Mouse (Mus musculus): Measurements from ENCODE around the gene Kcnn4. TPM values are rescaled to one million over a fixed set of nuclear protein-coding genes. Genes with fewer than 3 reads are reported as not detected.

Kcnn4 gene
- polyA plus RNA-seq, 1 experiment from 2014 or later, result 3.2 TPM

DNA sequence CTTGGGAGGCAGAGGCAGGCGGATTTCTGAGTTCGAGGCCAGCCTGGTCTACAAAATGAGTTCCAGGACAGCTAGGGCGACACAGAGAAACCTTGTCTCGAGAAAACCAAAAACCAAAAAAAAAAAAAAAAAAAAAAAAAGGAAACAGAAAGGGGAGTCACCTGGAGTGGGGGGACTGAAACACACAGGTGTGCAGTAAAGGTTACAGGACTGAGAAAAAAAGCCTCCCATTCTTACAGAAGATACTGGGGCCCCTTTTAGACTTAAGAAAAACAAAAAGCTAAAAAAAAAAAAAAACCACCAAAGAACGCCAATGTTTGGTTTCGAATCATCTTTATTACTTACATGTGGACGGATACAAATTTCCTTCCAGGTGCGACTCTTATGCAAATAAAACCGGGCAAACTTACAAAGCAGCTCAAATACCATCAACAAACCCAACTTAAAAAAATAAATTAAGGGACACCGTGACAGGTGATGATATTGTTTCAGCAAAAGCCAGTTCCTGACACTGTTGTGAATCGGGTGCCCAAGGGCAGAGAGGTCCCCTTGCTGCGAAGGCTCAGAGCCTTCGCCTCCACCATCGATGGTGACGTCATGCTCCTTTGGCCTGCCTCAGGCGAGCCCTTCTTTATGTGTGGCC, 12.8 kb downstream of the Kcnn4 start:
- Histone ChIP-seq H3K27me3 (ENCODE audit: control insufficient read depth, insufficient read depth, low read depth, low read length) (no peaks in the 10 kb centered on the region), H3K36me3 (ENCODE audit: control insufficient read depth, insufficient read depth, low read length) (no peaks in the 10 kb centered on the region), H3K4me3 (ENCODE audit: low read length) (no peak overlapping the region), H3K9ac (ENCODE audit: low read length) (no peak overlapping the region), H3K9me3 (ENCODE audit: control insufficient read depth, low read length) (no peaks in the 10 kb centered on the region), H3K4me2 (ENCODE audit: low read depth, low read length) (no peak overlapping the region), H3K4me1 (replicated peaks; ENCODE audit: control insufficient read depth, insufficient read depth, low read length) (no peaks in the 10 kb centered on the region), H3K27ac (ENCODE audit: low read length) (no peak overlapping the region)
- no peak for ATAC-seq (ENCODE audit: low read depth)
- 62% methylated on average over 16 of the region's 16 CpGs for WGBS

DNA sequence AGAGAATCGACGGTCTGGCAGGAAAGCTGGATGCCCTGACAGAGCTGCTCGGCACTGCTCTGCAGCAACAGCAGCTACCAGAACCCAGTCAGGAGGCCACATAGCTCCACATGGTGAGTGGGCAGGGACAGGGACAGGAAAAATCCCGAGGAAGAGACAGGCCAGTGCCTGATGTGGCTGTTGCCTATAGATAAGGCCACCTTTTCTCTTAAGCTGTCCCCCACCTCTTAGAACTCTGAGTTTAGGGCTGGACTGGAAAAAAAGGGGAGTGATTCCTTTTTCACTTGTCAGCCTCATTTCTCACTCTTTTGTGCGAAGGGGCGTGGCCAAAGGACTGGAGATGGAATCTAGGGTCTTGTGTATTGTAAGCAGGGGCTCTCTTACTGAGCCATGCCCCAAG, 14.0 kb downstream of the Kcnn4 start:
- no peak overlapping the region for H3K4me2 ChIP-seq (ENCODE audit: low read depth, low read length)
- H3K4me3 ChIP-seq (ENCODE audit: low read length), result no peak overlapping the region
- no peaks in the 10 kb centered on the region for H3K36me3 ChIP-seq (ENCODE audit: control insufficient read depth, insufficient read depth, low read length)
- no peaks in the 10 kb centered on the region for H3K4me1 ChIP-seq (replicated peaks; ENCODE audit: control insufficient read depth, insufficient read depth, low read length)
- no peaks in the 10 kb centered on the region for H3K27me3 ChIP-seq (ENCODE audit: control insufficient read depth, insufficient read depth, low read depth, low read length)
- no peaks in the 10 kb centered on the region for H3K9me3 ChIP-seq (ENCODE audit: control insufficient read depth, low read length)
- no peak for ATAC-seq (ENCODE audit: low read depth)
- 48% methylated on average over 6 of the region's 6 CpGs for WGBS
- H3K27ac ChIP-seq (ENCODE audit: low read length), result no peak overlapping the region
- H3K9ac ChIP-seq (ENCODE audit: low read length), result no peak overlapping the region

DNA sequence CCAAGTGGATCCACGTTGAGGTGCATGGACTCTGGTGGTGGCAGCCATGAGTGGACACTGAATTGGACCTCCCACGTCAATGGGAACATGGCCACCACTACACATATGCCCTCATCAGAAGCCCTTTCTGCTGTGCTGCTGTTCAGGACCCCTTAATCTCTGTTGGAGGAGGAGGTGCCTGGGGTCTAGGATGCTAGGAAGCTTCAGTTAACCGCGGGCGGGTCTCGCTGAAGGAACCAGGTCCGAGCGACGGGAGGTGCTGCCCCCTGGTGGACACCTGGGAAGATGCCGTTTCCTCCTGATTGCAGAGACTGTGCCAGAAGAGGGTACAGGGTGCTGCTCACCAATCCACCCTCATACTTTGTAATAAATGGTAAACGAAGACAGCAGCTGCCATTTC, 14.8 kb downstream of the Kcnn4 start:
- H3K27me3 ChIP-seq (ENCODE audit: control insufficient read depth, insufficient read depth, low read depth, low read length), result no peaks in the 10 kb centered on the region
- WGBS, result 6% methylated on average over 11 of the region's 11 CpGs
- peak; percentile 36; the same call in 1 of the 2 replicates for ATAC-seq (ENCODE audit: low read depth)
- H3K36me3 ChIP-seq (ENCODE audit: control insufficient read depth, insufficient read depth, low read length), result no peaks in the 10 kb centered on the region
- H3K27ac ChIP-seq (ENCODE audit: low read length), result no peak overlapping the region
- no peak overlapping the region for H3K4me2 ChIP-seq (ENCODE audit: low read depth, low read length)
- no peaks in the 10 kb centered on the region for H3K4me1 ChIP-seq (replicated peaks; ENCODE audit: control insufficient read depth, insufficient read depth, low read length)
- H3K4me3 ChIP-seq (ENCODE audit: low read length), result no peak overlapping the region
- H3K9me3 ChIP-seq (ENCODE audit: control insufficient read depth, low read length), result no peaks in the 10 kb centered on the region
- H3K9ac ChIP-seq (ENCODE audit: low read length), result no peak overlapping the region

DNA sequence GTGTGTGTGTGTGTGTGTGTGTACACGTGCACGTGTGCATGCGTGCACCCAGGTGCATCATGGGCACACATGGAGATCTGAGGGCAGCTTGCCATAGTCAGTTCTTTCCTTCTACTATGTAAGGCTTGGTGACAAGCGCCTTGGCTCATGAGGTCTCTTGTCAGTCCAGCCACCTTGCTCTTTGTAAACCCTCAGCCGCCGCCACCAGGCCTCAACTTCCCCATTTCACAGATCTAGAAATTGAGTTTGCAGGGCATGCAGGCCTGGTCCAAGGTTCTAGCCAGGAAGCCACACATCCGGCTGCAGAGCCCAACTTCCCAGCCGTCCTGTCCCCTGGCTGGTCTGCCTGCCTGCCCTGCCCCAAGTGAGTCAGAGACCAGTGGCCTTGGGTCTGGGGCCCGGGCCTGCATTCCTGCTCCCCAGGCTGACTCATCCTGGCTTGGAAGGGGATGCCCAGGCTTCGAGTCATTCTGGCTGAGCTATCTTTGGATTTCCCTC, 17.0 kb downstream of the Kcnn4 start:
- 69% methylated on average over 10 of the region's 10 CpGs for WGBS

DNA sequence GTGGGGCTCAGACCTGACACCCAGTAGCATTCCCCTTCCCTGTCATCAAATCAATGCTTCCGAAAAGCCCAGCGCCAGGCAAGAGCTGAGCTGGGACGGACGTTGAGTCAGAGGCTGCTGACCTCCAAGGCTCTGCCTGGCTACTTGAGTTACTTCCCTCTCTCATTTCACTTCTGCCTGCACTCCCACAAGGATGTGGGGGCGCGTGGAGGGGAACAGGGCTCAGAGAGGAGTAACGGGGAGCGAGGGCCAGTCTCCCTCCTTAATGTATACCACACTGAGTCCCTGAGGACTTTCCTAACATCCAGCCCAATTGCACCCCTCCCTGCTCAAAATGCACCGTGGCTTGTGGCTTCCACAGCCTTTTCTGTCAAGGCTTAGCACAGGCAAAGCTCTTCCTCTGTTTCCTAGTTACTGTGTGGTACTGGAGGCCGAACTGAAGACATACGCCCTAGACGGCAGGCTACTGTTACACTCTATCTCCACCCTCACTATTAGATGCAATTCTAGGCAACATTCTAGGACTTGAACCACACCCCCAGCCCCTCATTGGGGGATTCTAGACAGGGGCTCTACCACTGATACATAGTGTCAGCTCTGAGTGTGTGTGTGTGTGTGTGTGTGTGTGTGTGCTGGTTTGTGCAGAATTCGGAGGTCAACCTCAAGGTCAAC, 19.6 kb downstream of the Kcnn4 start:
- no peak for ATAC-seq (ENCODE audit: low read depth)
- Histone ChIP-seq H3K27ac (ENCODE audit: low read length) (no peak overlapping the region), H3K4me1 (replicated peaks; ENCODE audit: control insufficient read depth, insufficient read depth, low read length) (peaks cover 4% of the 10 kb centered on the region), H3K27me3 (ENCODE audit: control insufficient read depth, insufficient read depth, low read depth, low read length) (no peaks in the 10 kb centered on the region), H3K4me3 (ENCODE audit: low read length) (no peak overlapping the region), H3K9me3 (ENCODE audit: control insufficient read depth, low read length) (no peaks in the 10 kb centered on the region), H3K4me2 (ENCODE audit: low read depth, low read length) (no peak overlapping the region), H3K9ac (ENCODE audit: low read length) (no peak overlapping the region), H3K36me3 (ENCODE audit: control insufficient read depth, insufficient read depth, low read length) (no peaks in the 10 kb centered on the region)
- 60% methylated on average over 13 of the region's 13 CpGs for WGBS

More for the DNA sequence above, 17.0 kb downstream of the Kcnn4 start:
- no peak overlapping the region for H3K9ac ChIP-seq (ENCODE audit: low read length)
- H3K4me2 ChIP-seq (ENCODE audit: low read depth, low read length), result no peak overlapping the region
- H3K4me1 ChIP-seq (replicated peaks; ENCODE audit: control insufficient read depth, insufficient read depth, low read length), result peaks cover 4% of the 10 kb centered on the region
- ATAC-seq (ENCODE audit: low read depth), result no peak
- no peaks in the 10 kb centered on the region for H3K36me3 ChIP-seq (ENCODE audit: control insufficient read depth, insufficient read depth, low read length)
- H3K27ac ChIP-seq (ENCODE audit: low read length), result no peak overlapping the region
- H3K4me3 ChIP-seq (ENCODE audit: low read length), result no peak overlapping the region
- H3K27me3 ChIP-seq (ENCODE audit: control insufficient read depth, insufficient read depth, low read depth, low read length), result no peaks in the 10 kb centered on the region
- H3K9me3 ChIP-seq (ENCODE audit: control insufficient read depth, low read length), result no peaks in the 10 kb centered on the region

DNA sequence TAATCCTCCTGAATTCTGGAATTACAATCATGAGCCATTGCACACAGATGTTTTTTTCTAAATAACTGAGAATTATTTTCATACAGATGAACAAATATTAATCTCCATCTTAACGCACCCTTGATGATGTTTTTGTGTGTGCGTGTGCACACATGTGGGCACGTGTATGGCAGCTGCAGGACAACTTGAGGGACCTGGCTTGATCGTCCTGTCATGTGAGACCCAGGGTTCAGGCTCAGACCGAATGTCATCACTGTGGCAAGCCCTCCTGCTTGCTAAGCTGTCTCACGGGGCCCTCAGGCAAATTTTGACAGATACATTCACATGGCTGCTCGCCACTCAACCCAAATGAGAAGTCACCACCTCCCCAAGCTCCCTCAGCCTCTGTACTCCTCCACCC, 20.4 kb downstream of the Kcnn4 start:
- no peak overlapping the region for H3K4me3 ChIP-seq (ENCODE audit: low read length)
- WGBS, result 53% methylated on average over 7 of the region's 7 CpGs
- H3K27me3 ChIP-seq (ENCODE audit: control insufficient read depth, insufficient read depth, low read depth, low read length), result no peaks in the 10 kb centered on the region
- no peak overlapping the region for H3K27ac ChIP-seq (ENCODE audit: low read length)
- H3K9ac ChIP-seq (ENCODE audit: low read length), result no peak overlapping the region
- no peak for ATAC-seq (ENCODE audit: low read depth)
- no peaks in the 10 kb centered on the region for H3K9me3 ChIP-seq (ENCODE audit: control insufficient read depth, low read length)
- H3K4me2 ChIP-seq (ENCODE audit: low read depth, low read length), result no peak overlapping the region
- peaks cover 4% of the 10 kb centered on the region for H3K4me1 ChIP-seq (replicated peaks; ENCODE audit: control insufficient read depth, insufficient read depth, low read length)
- H3K36me3 ChIP-seq (ENCODE audit: control insufficient read depth, insufficient read depth, low read length), result no peaks in the 10 kb centered on the region

DNA sequence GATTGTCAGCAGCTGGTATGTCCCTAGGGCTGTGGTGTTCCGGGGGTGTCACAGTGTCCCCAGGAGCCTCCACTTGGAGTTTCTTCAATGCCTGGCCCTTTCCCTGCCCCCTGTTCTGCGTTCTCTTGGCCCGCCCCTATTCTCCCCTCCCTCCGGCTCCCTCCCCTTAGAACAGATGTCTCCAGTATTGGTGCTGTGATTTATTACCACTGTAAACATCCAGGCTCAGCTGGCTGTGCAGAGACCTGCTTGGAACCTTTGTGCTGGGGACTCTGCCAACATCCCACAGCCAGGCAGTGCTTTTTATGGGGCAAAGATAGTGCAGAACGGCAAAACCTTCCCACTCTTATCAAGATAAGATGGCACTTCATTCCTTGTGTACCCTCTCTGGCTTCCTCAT, 21.0 kb downstream of the Kcnn4 start:
- Histone ChIP-seq H3K9ac (ENCODE audit: low read length) (no peak overlapping the region), H3K27ac (ENCODE audit: low read length) (no peak overlapping the region), H3K36me3 (ENCODE audit: control insufficient read depth, insufficient read depth, low read length) (no peaks in the 10 kb centered on the region), H3K4me3 (ENCODE audit: low read length) (no peak overlapping the region), H3K9me3 (ENCODE audit: control insufficient read depth, low read length) (no peaks in the 10 kb centered on the region), H3K27me3 (ENCODE audit: control insufficient read depth, insufficient read depth, low read depth, low read length) (no peaks in the 10 kb centered on the region), H3K4me2 (ENCODE audit: low read depth, low read length) (no peak overlapping the region; the same call in 1 of the 2 replicates), H3K4me1 (replicated peaks; ENCODE audit: control insufficient read depth, insufficient read depth, low read length) (peaks cover 4% of the 10 kb centered on the region)
- ATAC-seq (ENCODE audit: low read depth), result peak; percentile 70
- WGBS, result 12% methylated on average over 5 of the region's 5 CpGs

DNA sequence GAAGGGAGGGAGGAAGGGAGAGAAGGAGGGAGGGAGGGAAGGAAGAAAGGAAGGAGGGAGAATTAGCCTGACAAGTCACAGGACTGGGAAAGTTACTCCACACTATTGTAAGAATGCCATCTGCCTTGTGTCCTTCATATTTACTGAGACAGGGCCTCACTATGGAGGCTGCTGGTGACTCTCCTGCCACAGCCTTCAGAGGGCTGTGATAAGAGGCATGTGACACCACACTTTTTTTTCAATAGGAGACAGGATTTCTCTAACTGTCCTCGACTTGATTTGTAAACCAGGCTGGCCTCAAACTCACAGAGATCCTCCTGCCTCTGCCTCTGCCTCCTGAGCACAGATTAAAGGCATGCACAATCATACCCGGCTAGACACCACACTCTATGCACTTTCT, 21.6 kb downstream of the Kcnn4 start:
- 64% methylated on average over 2 of the region's 2 CpGs for WGBS
- H3K27me3 ChIP-seq (ENCODE audit: control insufficient read depth, insufficient read depth, low read depth, low read length), result no peaks in the 10 kb centered on the region

DNA sequence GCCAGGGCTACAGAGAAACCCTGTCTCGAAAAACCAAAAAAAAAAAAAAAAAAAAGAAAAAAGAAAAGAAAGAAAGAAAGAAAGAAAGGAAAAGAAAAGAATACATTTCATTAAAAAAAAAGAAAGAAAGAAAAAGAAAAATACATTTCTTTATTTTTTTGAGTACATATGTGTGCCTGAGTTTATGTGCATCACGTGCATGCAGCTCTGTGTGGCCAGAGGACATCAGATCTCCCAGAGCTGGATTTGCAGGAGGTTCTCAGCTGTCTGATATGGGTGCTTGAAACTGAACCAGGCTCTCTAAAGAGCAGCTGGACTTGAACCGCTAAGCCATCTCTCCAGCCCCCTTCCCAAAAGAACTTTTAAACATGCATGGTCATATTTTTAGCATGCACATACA, 24.0 kb downstream of the Kcnn4 start:
- H3K36me3 ChIP-seq (ENCODE audit: control insufficient read depth, insufficient read depth, low read length), result no peaks in the 10 kb centered on the region
- WGBS, result 82% methylated on average over 2 of the region's 3 CpGs
- peaks cover 6% of the 10 kb centered on the region for H3K4me1 ChIP-seq (replicated peaks; ENCODE audit: control insufficient read depth, insufficient read depth, low read length)
- no peaks in the 10 kb centered on the region for H3K27me3 ChIP-seq (ENCODE audit: control insufficient read depth, insufficient read depth, low read depth, low read length)
- no peak for ATAC-seq (ENCODE audit: low read depth)
- no peaks in the 10 kb centered on the region for H3K9me3 ChIP-seq (ENCODE audit: control insufficient read depth, low read length)
- no peak overlapping the region for H3K4me2 ChIP-seq (ENCODE audit: low read depth, low read length)
- no peak overlapping the region for H3K27ac ChIP-seq (ENCODE audit: low read length)
- H3K9ac ChIP-seq (ENCODE audit: low read length), result no peak overlapping the region
- no peak overlapping the region for H3K4me3 ChIP-seq (ENCODE audit: low read length)

More for the DNA sequence above, 21.6 kb downstream of the Kcnn4 start:
- no peaks in the 10 kb centered on the region for H3K36me3 ChIP-seq (ENCODE audit: control insufficient read depth, insufficient read depth, low read length)
- no peak overlapping the region for H3K27ac ChIP-seq (ENCODE audit: low read length)
- ATAC-seq (ENCODE audit: low read depth), result no peak
- H3K9ac ChIP-seq (ENCODE audit: low read length), result no peak overlapping the region
- no peaks in the 10 kb centered on the region for H3K9me3 ChIP-seq (ENCODE audit: control insufficient read depth, low read length)
- no peak overlapping the region for H3K4me2 ChIP-seq (ENCODE audit: low read depth, low read length)
- H3K4me1 ChIP-seq (replicated peaks; ENCODE audit: control insufficient read depth, insufficient read depth, low read length), result peaks cover 4% of the 10 kb centered on the region
- no peak overlapping the region for H3K4me3 ChIP-seq (ENCODE audit: low read length)
